Mouse (Mus musculus): Measurements from ENCODE around the gene Rab5a. TPM values are rescaled to one million over a fixed set of nuclear protein-coding genes. Genes with fewer than 3 reads are reported as not detected.
"Not testable (repeated sequence)": the region's sequence is repeated elsewhere in the genome, so short reads cannot be mapped to it uniquely, and the experiment has no call there.

The Rab5a gene
- total RNA-seq (2022) = 100 to 1,000 TPM; 114 to 132 (median 121) TPM

GRCm38 (mm10) chr17:53478858-53479603 lies at the start of gene Rab5a:
TSS of gene Rab5a (plus strand) at chr17:53479234.
- peak; percentile 96 to 99 for DNase-seq (ENCODE audit: low spot score in 2 of 2)

- no peak for DNase-seq (ENCODE audit: low spot score in 2 of 2)
Measured at GRCm38 (mm10) chr17:53456152-53456551, 22.9 kb upstream of the Rab5a start.

GRCm38 (mm10) chr17:53456742-53457141 lies 22.3 kb upstream of the Rab5a start:
- DNase-seq (ENCODE audit: low spot score in 2 of 2) = no peak

- peak; percentile 32 to 43 for DNase-seq (ENCODE audit: low spot score in 2 of 2)
Measured at GRCm38 (mm10) chr17:53462603-53463495, 16.2 kb upstream of the Rab5a start, which contains the start of gene Efhb. TSS of gene Efhb (minus strand) at chr17:53463321.

GRCm38 (mm10) chr17:53463496-53463840 lies 15.6 kb upstream of the Rab5a start:
- DNase-seq (ENCODE audit: low spot score in 2 of 2) = no peak

- DNase-seq (ENCODE audit: low spot score in 2 of 2) = no peak
Measured at GRCm38 (mm10) chr17:53465569-53465968, 13.5 kb upstream of the Rab5a start.

- no peak for DNase-seq (ENCODE audit: low spot score in 2 of 2)
Measured at GRCm38 (mm10) chr17:53468697-53469096, 10.3 kb upstream of the Rab5a start.

GRCm38 (mm10) chr17:53478066-53478857 lies 772 bp upstream of the Rab5a start:
- DNase-seq (ENCODE audit: low spot score in 2 of 2) = no peak

GRCm38 (mm10) chr17:53479604-53480041 lies 589 bp downstream of the Rab5a start:
- DNase-seq (ENCODE audit: low spot score in 2 of 2) = peak; percentile 39 to 49

- DNase-seq (ENCODE audit: low spot score in 2 of 2) = no peak
Measured at GRCm38 (mm10) chr17:53480433-53480832, 1.4 kb downstream of the Rab5a start.

GRCm38 (mm10) chr17:53488291-53489006 lies 9.4 kb downstream of the Rab5a start:
- no peak for DNase-seq (ENCODE audit: low spot score in 2 of 2)

- no peak for DNase-seq (ENCODE audit: low spot score in 2 of 2)
Measured at GRCm38 (mm10) chr17:53489007-53489378, 10.0 kb downstream of the Rab5a start.

- no peak for DNase-seq (ENCODE audit: low spot score in 2 of 2)
Measured at GRCm38 (mm10) chr17:53502966-53503365, 23.9 kb downstream of the Rab5a start.

- DNase-seq (ENCODE audit: low spot score in 2 of 2) = no peak
Measured at GRCm38 (mm10) chr17:53512311-53512951, 33.4 kb downstream of the Rab5a start.

- DNase-seq (ENCODE audit: low spot score in 2 of 2) = no peak
Measured at GRCm38 (mm10) chr17:53519364-53519763, 40.3 kb downstream of the Rab5a start.

- no peak for DNase-seq (ENCODE audit: low spot score in 2 of 2)
Measured at GRCm38 (mm10) chr17:53520509-53520908, 41.5 kb downstream of the Rab5a start.

GRCm38 (mm10) chr17:53528034-53528433 lies 49.0 kb downstream of the Rab5a start:
- no peak for DNase-seq (ENCODE audit: low spot score in 2 of 2)

GRCm38 (mm10) chr17:53531160-53531559 lies 52.1 kb downstream of the Rab5a start:
- no peak for DNase-seq (ENCODE audit: low spot score in 2 of 2)

GRCm38 (mm10) chr17:53532425-53532824 lies 53.4 kb downstream of the Rab5a start:
- DNase-seq (ENCODE audit: low spot score in 2 of 2) = no peak

GRCm38 (mm10) chr17:53539351-53539750 lies 60.3 kb downstream of the Rab5a start, which contains the start of gene Pp2d1:
TSS of gene Pp2d1 (minus strand) at chr17:53539451.
- DNase-seq (ENCODE audit: low spot score in 2 of 2) = not testable (repeated sequence)

Measured in left cerebral cortex, adult 8-10 months (tissue).